Mouse (Mus musculus) liver, embryonic 11.5 days (tissue): ENCODE data around the gene Npm3. TPM values are rescaled to one million over a fixed set of nuclear protein-coding genes. Genes with fewer than 3 reads are reported as not detected.

Experiments used
- polyA plus RNA-seq: library from polyadenylated mRNA; unstranded; fragments of >200 nt; fragmentation: Nextera tagmentation; extraction: Ambion mirVana; gene quantifications from 2 replicates; pipeline ENCODE4 v1.2.1, GENCODE M21; 2014

The Npm3 gene
- polyA plus RNA-seq, 1 experiment from 2014 or later, result 34.5 TPM

Other genes starting within 250 kb of the Npm3 start
- gene Poll, start 189.1 kb downstream of the Npm3 start, polyA plus RNA-seq, result 15.2 TPM in 2 replicates
- gene Gm17018, start 189.0 kb downstream of the Npm3 start, polyA plus RNA-seq, result 34.7 and 36.8 TPM in 2 replicates
- 3.0 and 5.0 TPM in 2 replicates for gene Fbxw4, start 89.3 kb downstream of the Npm3 start, polyA plus RNA-seq
- 0.32 and 0.82 TPM in 2 replicates for gene Fgf8, start 6.7 kb downstream of the Npm3 start, polyA plus RNA-seq
- gene Mgea5, start 34.2 kb upstream of the Npm3 start, polyA plus RNA-seq, result 38.9 and 39.7 TPM in 2 replicates
- 1.2 and 1.8 TPM in 2 replicates for gene Kcnip2, start 66.5 kb upstream of the Npm3 start, polyA plus RNA-seq
- 9.2 and 12.2 TPM in 2 replicates for gene Armh3, start 248.9 kb upstream of the Npm3 start, polyA plus RNA-seq